8 mouse cellular contexts compared by ENCODE assay signal in genomic region chr7:139951079-139951478, GRCm38 (mm10). TPM values are rescaled to one million over a fixed set of nuclear protein-coding genes. Genes with fewer than 3 reads are reported as not detected.
DNase-seq lines count a peak whose midpoint lies in the region; ATAC-seq lines count a peak whose summit lies in the region.

No protein-coding gene starts in this region.

- 3% methylated on average over 16 of the region's 16 CpGs for whole genome bisulfite sequencing in heart, embryonic 11.5 days (ENCODE audit: insufficient replicate concordance)
- 10% methylated on average over 15 of the region's 16 CpGs for WGBS in hindbrain, embryonic 13.5 days
- WGBS in liver, embryonic 11.5 days: 4% methylated on average over 16 of the region's 16 CpGs

- H3K4me3 ChIP-seq in heart, embryonic 11.5 days (ENCODE audit: low read depth, low read length): peak overlapping the region; percentile 61
- H3K4me3 ChIP-seq in hindbrain, embryonic 13.5 days: peak overlapping the region; percentile 42
- peak overlapping the region; percentile 64 for H3K4me3 ChIP-seq in liver, embryonic 11.5 days (ENCODE audit: low read depth, low read length)

- peak overlapping the region; percentile 72 for H3K9ac ChIP-seq in heart, embryonic 11.5 days (ENCODE audit: low read depth, low read length)
- no peak overlapping the region for H3K9ac ChIP-seq in hindbrain, embryonic 13.5 days
- peak overlapping the region; percentile 61 for H3K9ac ChIP-seq in liver, embryonic 11.5 days (ENCODE audit: low read depth, low read length)

- peak overlapping the region; percentile 93 for H3K4me2 ChIP-seq in heart, embryonic 11.5 days
- H3K4me2 ChIP-seq in hindbrain, embryonic 13.5 days: peak overlapping the region; percentile 70
- H3K4me2 ChIP-seq in liver, embryonic 11.5 days: peak overlapping the region; percentile 95

- H3K36me3 ChIP-seq in heart, embryonic 11.5 days (ENCODE audit: control insufficient read depth, insufficient read depth, low read length): no peaks in the 10 kb centered on the region
- H3K36me3 ChIP-seq in hindbrain, embryonic 13.5 days: no peaks in the 10 kb centered on the region
- no peaks in the 10 kb centered on the region for H3K36me3 ChIP-seq in liver, embryonic 11.5 days (ENCODE audit: control insufficient read depth, insufficient read depth, low read length)

- no peak for DNase-seq in heart, adult 8-10 months (ENCODE audit: low spot score)
- peak; percentile 55 for DNase-seq in embryo, embryonic 11 days
- no peak for DNase-seq in liver, embryonic 11.5 days (ENCODE audit: low spot score)
- no peak for DNase-seq in layer of hippocampus, adult 18-20 months (ENCODE audit: low spot score in 2 of 2)
- no peak for DNase-seq in layer of hippocampus, adult 9-10 months (ENCODE audit: low spot score)

- no peak overlapping the region for H3K27ac ChIP-seq in heart, embryonic 11.5 days (ENCODE audit: low read depth, low read length)
- no peak overlapping the region for H3K27ac ChIP-seq in hindbrain, embryonic 13.5 days
- H3K27ac ChIP-seq in liver, embryonic 11.5 days (ENCODE audit: low read depth, low read length): peak overlapping the region; percentile 52

- no peak for ATAC-seq in heart, embryonic 11.5 days (replicated peaks; ENCODE audit: insufficient number of reproducible peaks, low FRiP score, low TSS enrichment)
- no peak for ATAC-seq in hindbrain, embryonic 13.5 days (ENCODE audit: low FRiP score)
- ATAC-seq in liver, embryonic 11.5 days (replicated peaks; ENCODE audit: low FRiP score): peak; percentile 46; the same call in 1 of the 2 replicates
- 0 out of 2 replicates have a peak, but pooled peaks have one; percentile 40 for ATAC-seq in monocyte, adult 5-6 weeks (replicated peaks; ENCODE audit: insufficient number of reproducible peaks, low FRiP score, low TSS enrichment, poor library complexity, severe bottlenecking)

- peaks cover 24% of the 10 kb centered on the region for H3K27me3 ChIP-seq in heart, embryonic 11.5 days (ENCODE audit: control insufficient read depth, insufficient read depth, low read length)
- peaks cover 72% of the 10 kb centered on the region for H3K27me3 ChIP-seq in hindbrain, embryonic 13.5 days
- peaks cover 23% of the 10 kb centered on the region for H3K27me3 ChIP-seq in liver, embryonic 11.5 days (replicated peaks; ENCODE audit: control insufficient read depth, insufficient read depth, low read length)

- H3K4me1 ChIP-seq in heart, embryonic 11.5 days (ENCODE audit: control insufficient read depth, insufficient read depth, low read length): peaks cover 2% of the 10 kb centered on the region; the same call in 1 of the 2 replicates
- peaks cover 17% of the 10 kb centered on the region for H3K4me1 ChIP-seq in hindbrain, embryonic 13.5 days (replicated peaks)
- H3K4me1 ChIP-seq in liver, embryonic 11.5 days (replicated peaks; ENCODE audit: control insufficient read depth, insufficient read depth, low read length): no peaks in the 10 kb centered on the region

- H3K9me3 ChIP-seq in heart, embryonic 11.5 days (replicated peaks; ENCODE audit: control insufficient read depth, low read length): no peaks in the 10 kb centered on the region
- H3K9me3 ChIP-seq in hindbrain, embryonic 13.5 days: no peaks in the 10 kb centered on the region
- no peaks in the 10 kb centered on the region for H3K9me3 ChIP-seq in liver, embryonic 11.5 days (ENCODE audit: control insufficient read depth, low read length)

RNA-seq across cellular contexts. Expression of gene Utf1, which starts 7.5 kb away (rescaled TPM):
- not detected in 2 replicates for polyA plus RNA-seq in heart, embryonic 11.5 days (2014; fragmentation: Nextera tagmentation; extraction: Ambion mirVana)
- total RNA-seq in heart, adult 8-10 months (2022): not detected
- polyA plus RNA-seq in hindbrain, embryonic 13.5 days (2015; fragmentation: Nextera tagmentation; extraction: Ambion mirVana): not detected in 2 replicates
- not detected in 2 replicates for polyA plus RNA-seq in liver, embryonic 11.5 days (2014; fragmentation: Nextera tagmentation; extraction: Ambion mirVana)
- not detected in 3 replicates for total RNA-seq in monocyte, adult 5-6 weeks (2017)
- total RNA-seq in layer of hippocampus, adult 18-20 months (2021): not detected

RNA-seq across cellular contexts. Expression of gene 6430531B16Rik, which starts 27.5 kb away (rescaled TPM):
- 0.21 and 0.29 TPM in 2 replicates for polyA plus RNA-seq in heart, embryonic 11.5 days (2014; fragmentation: Nextera tagmentation; extraction: Ambion mirVana)
- total RNA-seq in heart, adult 8-10 months (2022): not detected
- 0.91 and 1.2 TPM in 2 replicates for polyA plus RNA-seq in hindbrain, embryonic 13.5 days (2015; fragmentation: Nextera tagmentation; extraction: Ambion mirVana)
- polyA plus RNA-seq in liver, embryonic 11.5 days (2014; fragmentation: Nextera tagmentation; extraction: Ambion mirVana): not detected in 2 replicates
- total RNA-seq in monocyte, adult 5-6 weeks (2017): 1.5 TPM in 1 of 3 replicates, not detected in the others
- 1 to 10 TPM in 1 of 2 experiments, under 1 TPM in 1; 0.99 to 1.5 TPM for total RNA-seq in layer of hippocampus, adult 18-20 months (2021)

RNA-seq across cellular contexts. Expression of gene Adam8, which starts 41.3 kb away (rescaled TPM):
- polyA plus RNA-seq in heart, embryonic 11.5 days (2014; fragmentation: Nextera tagmentation; extraction: Ambion mirVana): 1.0 and 1.4 TPM in 2 replicates
- 1 to 10 TPM in 2 of 4 experiments, under 1 TPM in 2; 0.25 to 1.8 (median 0.95) TPM for total RNA-seq in heart, adult 8-10 months (2022)
- 3.9 and 5.3 TPM in 2 replicates for polyA plus RNA-seq in hindbrain, embryonic 13.5 days (2015; fragmentation: Nextera tagmentation; extraction: Ambion mirVana)
- 1.1 and 1.4 TPM in 2 replicates for polyA plus RNA-seq in liver, embryonic 11.5 days (2014; fragmentation: Nextera tagmentation; extraction: Ambion mirVana)
- total RNA-seq in monocyte, adult 5-6 weeks (2017): 10.2 to 54.2 TPM (median 40.8 TPM) in 3 replicates
- 1 to 10 TPM; 3.2 to 4.7 TPM for total RNA-seq in layer of hippocampus, adult 18-20 months (2021)

RNA-seq across cellular contexts. Expression of gene Kndc1, which starts 56.6 kb away (rescaled TPM):
- polyA plus RNA-seq in heart, embryonic 11.5 days (2014; fragmentation: Nextera tagmentation; extraction: Ambion mirVana): 0.03 TPM in 1 of 2 replicates, not detected in the other
- under 1 TPM in 1 of 4 experiments, not detected in 3; 0.06 TPM for total RNA-seq in heart, adult 8-10 months (2022)
- polyA plus RNA-seq in hindbrain, embryonic 13.5 days (2015; fragmentation: Nextera tagmentation; extraction: Ambion mirVana): 8.3 and 10.0 TPM in 2 replicates
- not detected in 2 replicates for polyA plus RNA-seq in liver, embryonic 11.5 days (2014; fragmentation: Nextera tagmentation; extraction: Ambion mirVana)
- not detected in 3 replicates for total RNA-seq in monocyte, adult 5-6 weeks (2017)
- total RNA-seq in layer of hippocampus, adult 18-20 months (2021): 10 to 100 TPM; 84.7 to 86.2 TPM

Comparison
In these comparisons a context has a peak if more than half of its experiments do, and no peak if none do; other contexts are left out.
1. ATAC-seq: peak in liver, embryonic 11.5 days (single experiment) and monocyte, adult 5-6 weeks (single experiment); none in heart, embryonic 11.5 days (single experiment) and hindbrain, embryonic 13.5 days (single experiment).
2. Peak in every context shown above with its lines, with median percentiles within 50 percentile points of each other: H3K4me2 ChIP-seq and H3K4me3 ChIP-seq.